Mouse (Mus musculus): ENCODE data around the gene Tat.

- no peak for TF ChIP-seq CTCF (IDR thresholded peaks at IDR 0.05; ENCODE audit: low read depth, low read length)
- TF ChIP-seq GATA1 (IDR thresholded peaks at IDR 0.05; ENCODE audit: borderline replicate concordance, low read length), result no peak
- no peak for TF ChIP-seq TAL1 (conservative IDR thresholded peaks at IDR 0.05; ENCODE audit: low read depth, low read length)
- no peak for TF ChIP-seq POLR2AphosphoS5 (IDR thresholded peaks at IDR 0.05; ENCODE audit: insufficient replicate concordance, low read depth, low read length)
- no peak for TF ChIP-seq GATA2 (IDR thresholded peaks at IDR 0.05; ENCODE audit: borderline replicate concordance, low read depth, low read length)
Observed at GRCm38 (mm10) chr8:110039216-110039615, 49.0 kb downstream of the Tat start.
